Mouse (Mus musculus) embryonic fibroblast, embryonic 13.5 days (primary cell): ENCODE data around the gene Magi2. TPM values are rescaled to one million over a fixed set of nuclear protein-coding genes. Genes with fewer than 3 reads are reported as not detected.

Experiments used
- H3K27ac ChIP-seq: 2 replicates; pipeline ENCODE4 v1.5.1; 2012; ENCODE audit warnings: low read length, control low read depth, inconsistent platforms; ENCODE audit not compliant: insufficient read depth
- H3K4me1 ChIP-seq: 2 replicates; pipeline ENCODE4 v1.6.1; 2011; ENCODE audit warnings: low read length; ENCODE audit not compliant: control insufficient read depth, insufficient read depth
- H3K4me3 ChIP-seq: 2 replicates; pipeline ENCODE4 v1.5.1; 2011; ENCODE audit warnings: mild to moderate bottlenecking, control low read depth, low read length; ENCODE audit not compliant: insufficient read depth
- CTCF ChIP-seq: IDR thresholded peaks from 2 replicates; pipeline ENCODE4 v1.5.1; 2011; ENCODE audit warnings: mild to moderate bottlenecking, control low read depth, low read length, moderate library complexity, borderline replicate concordance; ENCODE audit not compliant: insufficient read depth
- POLR2A ChIP-seq: IDR thresholded peaks from 2 replicates; pipeline ENCODE4 v1.6.1; 2011; ENCODE audit warnings: low read depth, mild to moderate bottlenecking, control low read depth, low read length, moderate library complexity
- polyA plus RNA-seq: library from polyadenylated mRNA; stranded (reverse); fragments of >200 nt; gene quantifications from 2 replicates; pipeline ENCODE4 v1.2.4, GENCODE M21; 2011; ENCODE audit warnings: low read depth; ENCODE audit not compliant: missing spikeins, insufficient read length

The Magi2 gene
- polyA plus RNA-seq, 1 experiment = 4.6 TPM

DNA sequence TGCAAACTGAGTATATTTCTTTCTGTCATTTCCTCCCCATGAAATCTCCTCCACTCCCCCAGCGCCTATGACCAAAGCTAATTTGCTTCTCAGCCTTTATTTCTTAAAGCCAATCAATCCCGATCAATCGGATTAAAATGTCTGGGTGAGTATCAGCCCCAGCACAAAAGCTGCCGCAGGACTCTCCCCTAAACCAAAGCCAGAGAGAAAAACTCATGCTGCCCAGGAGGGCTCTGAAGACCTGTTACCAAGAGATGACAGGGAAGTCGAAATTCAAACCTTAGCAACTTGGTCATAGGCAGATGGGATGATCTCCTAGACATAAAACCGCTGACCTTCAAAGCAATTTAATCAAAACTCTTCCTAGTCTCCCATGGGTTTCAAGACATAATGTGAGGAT is 754.7 kb downstream of the Magi2 start:
- TF ChIP-seq CTCF (no peak), POLR2A (no peak)
- H3K4me1 ChIP-seq = no peaks in the 10 kb centered on the region
- H3K4me3 ChIP-seq = no peak overlapping the region
- H3K27ac ChIP-seq = no peak overlapping the region

GRCm38 (mm10) chr5:19982031-19982430 is 755.2 kb downstream of the Magi2 start:
- no peak overlapping the region for H3K27ac ChIP-seq
- TF ChIP-seq CTCF = no peak
- no peak for TF ChIP-seq POLR2A

DNA sequence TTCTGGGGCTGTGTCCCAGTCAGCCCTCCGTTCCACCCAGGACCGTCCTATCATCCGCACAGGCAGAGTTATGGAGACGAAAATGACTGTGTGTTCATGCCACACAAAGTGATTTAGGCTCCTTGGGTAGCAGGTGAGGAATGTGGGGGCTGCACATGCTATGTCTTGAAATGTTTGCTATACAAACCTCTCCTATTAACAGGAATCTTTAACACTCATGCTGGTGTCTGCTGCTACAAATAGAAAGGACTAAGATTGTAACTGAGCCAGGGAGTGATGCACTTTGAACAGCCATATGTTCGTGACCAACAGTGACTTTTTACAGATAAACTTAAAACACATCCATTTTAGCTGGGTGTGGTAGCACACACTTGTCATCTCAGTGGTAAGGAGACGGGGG is 772.6 kb downstream of the Magi2 start:
- TF ChIP-seq POLR2A (no peak), CTCF (no peak)
- Histone ChIP-seq H3K4me1 (no peaks in the 10 kb centered on the region), H3K27ac (no peak overlapping the region), H3K4me3 (no peak overlapping the region)

More at GRCm38 (mm10) chr5:19982031-19982430, 755.2 kb downstream of the Magi2 start:
- Histone ChIP-seq H3K4me3 (no peak overlapping the region), H3K4me1 (no peaks in the 10 kb centered on the region)

- TF ChIP-seq CTCF = no peak
- no peak for TF ChIP-seq POLR2A
- H3K27ac ChIP-seq = no peak overlapping the region
- H3K4me1 ChIP-seq = no peaks in the 10 kb centered on the region
- no peak overlapping the region for H3K4me3 ChIP-seq
Observed at GRCm38 (mm10) chr5:19999912-20000311, 773.1 kb downstream of the Magi2 start.

GRCm38 (mm10) chr5:20006616-20007015 is 779.8 kb downstream of the Magi2 start:
- no peaks in the 10 kb centered on the region for H3K4me1 ChIP-seq
- TF ChIP-seq POLR2A (no peak), CTCF (no peak)

DNA sequence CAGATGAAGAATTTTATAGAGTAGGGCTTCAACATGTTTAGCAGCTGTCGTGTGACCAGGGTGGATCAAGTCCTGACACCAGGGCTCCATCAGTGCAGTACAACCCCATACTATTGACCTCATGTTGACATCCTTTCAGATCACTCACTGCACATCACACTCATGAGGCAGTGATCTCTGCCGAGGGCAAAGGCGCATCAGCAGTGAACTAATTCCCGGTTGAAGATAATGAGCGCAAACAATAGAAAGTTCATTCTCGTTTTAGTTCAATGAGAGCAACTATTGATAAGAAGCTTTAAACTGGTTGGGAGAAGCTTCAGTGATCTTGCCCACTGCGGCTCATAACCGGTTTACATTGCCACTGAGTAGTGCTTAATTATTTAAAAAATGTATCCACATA is 780.4 kb downstream of the Magi2 start:
- no peak overlapping the region for H3K4me3 ChIP-seq
- TF ChIP-seq POLR2A (no peak), CTCF (no peak)
- H3K4me1 ChIP-seq = no peaks in the 10 kb centered on the region
- no peak overlapping the region for H3K27ac ChIP-seq

More at GRCm38 (mm10) chr5:20006616-20007015, 779.8 kb downstream of the Magi2 start:
- no peak overlapping the region for H3K4me3 ChIP-seq
- H3K27ac ChIP-seq = no peak overlapping the region

GRCm38 (mm10) chr5:20010210-20010609 is 783.4 kb downstream of the Magi2 start:
- H3K4me1 ChIP-seq = no peaks in the 10 kb centered on the region
- H3K4me3 ChIP-seq = no peak overlapping the region
- TF ChIP-seq POLR2A (no peak), CTCF (no peak)
- no peak overlapping the region for H3K27ac ChIP-seq

DNA sequence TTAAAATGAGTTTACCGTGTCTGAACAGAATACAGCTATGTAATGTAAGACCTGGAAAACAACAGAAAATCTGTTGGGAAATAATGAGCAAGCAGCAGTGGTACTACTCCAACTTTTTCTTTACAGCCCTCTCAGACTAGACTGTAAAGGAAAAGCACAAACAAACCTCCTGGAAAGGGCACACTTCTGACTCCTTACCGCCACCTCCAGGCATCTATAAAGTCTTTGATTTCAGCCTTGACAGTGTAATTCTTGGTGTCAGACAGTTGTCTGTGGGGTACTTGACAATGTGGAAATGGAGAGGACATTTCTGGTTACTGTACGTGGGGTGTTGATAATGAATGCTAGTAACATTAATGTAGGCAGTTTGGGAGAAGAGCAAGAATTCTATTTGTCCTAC is 791.2 kb downstream of the Magi2 start:
- TF ChIP-seq CTCF (no peak), POLR2A (no peak)
- no peak overlapping the region for H3K27ac ChIP-seq
- H3K4me3 ChIP-seq = no peak overlapping the region
- H3K4me1 ChIP-seq = no peaks in the 10 kb centered on the region

- TF ChIP-seq POLR2A = no peak
- TF ChIP-seq CTCF = no peak
- H3K4me1 ChIP-seq = no peaks in the 10 kb centered on the region
Observed at GRCm38 (mm10) chr5:20046649-20047048, 819.8 kb downstream of the Magi2 start.

GRCm38 (mm10) chr5:20048386-20048785 is 821.5 kb downstream of the Magi2 start:
- Histone ChIP-seq H3K4me1 (no peaks in the 10 kb centered on the region), H3K27ac (no peak overlapping the region), H3K4me3 (no peak overlapping the region)
- TF ChIP-seq CTCF (no peak), POLR2A (no peak)

More at GRCm38 (mm10) chr5:20046649-20047048, 819.8 kb downstream of the Magi2 start:
- Histone ChIP-seq H3K4me3 (no peak overlapping the region), H3K27ac (no peak overlapping the region)

DNA sequence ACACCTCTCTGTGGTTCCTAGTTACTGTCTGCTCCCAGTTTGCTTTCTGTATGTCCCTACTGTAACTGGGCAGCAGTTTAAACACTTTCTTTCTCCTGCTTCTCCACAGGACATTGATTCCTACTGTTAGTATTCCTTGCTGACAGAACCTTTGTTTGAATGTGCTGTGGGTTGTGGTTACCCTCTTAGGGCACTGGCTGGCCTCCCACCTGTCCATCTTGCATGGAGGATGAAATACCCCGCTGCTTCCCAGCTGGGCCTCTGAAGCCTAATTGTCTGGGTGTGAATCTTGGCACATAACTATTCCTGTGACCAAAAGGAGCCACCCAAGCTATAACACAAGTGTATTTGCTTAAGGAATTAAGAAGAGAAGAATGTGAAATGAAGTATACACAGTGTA is 823.4 kb downstream of the Magi2 start:
- no peak overlapping the region for H3K27ac ChIP-seq
- H3K4me1 ChIP-seq = no peaks in the 10 kb centered on the region
- no peak for TF ChIP-seq CTCF
- H3K4me3 ChIP-seq = no peak overlapping the region

DNA sequence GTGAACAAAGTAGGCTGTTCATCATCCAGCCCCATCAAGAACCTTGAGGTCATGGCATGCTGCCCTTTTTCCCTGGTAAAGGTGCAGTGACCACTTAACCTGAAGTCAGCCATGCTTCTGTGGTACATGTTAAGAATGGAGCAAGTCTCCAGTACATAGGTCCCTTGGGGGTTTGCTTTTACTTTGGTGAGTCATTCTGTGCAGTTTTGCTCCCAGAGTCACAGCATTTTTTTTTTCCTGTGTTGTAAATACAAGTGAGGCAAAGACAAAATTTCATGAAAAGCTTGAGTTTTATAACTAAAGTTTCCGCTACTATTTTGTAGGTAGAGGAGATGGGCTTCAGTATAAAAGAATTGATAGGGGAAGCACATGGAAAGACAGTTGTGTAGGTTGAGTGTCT is 828.2 kb downstream of the Magi2 start:
- Histone ChIP-seq H3K4me3 (no peak overlapping the region), H3K27ac (no peak overlapping the region), H3K4me1 (no peaks in the 10 kb centered on the region)
- TF ChIP-seq CTCF (no peak), POLR2A (no peak)
